Mouse (Mus musculus): Measurements from ENCODE around the gene Faap24.

The Faap24 gene

DNA sequence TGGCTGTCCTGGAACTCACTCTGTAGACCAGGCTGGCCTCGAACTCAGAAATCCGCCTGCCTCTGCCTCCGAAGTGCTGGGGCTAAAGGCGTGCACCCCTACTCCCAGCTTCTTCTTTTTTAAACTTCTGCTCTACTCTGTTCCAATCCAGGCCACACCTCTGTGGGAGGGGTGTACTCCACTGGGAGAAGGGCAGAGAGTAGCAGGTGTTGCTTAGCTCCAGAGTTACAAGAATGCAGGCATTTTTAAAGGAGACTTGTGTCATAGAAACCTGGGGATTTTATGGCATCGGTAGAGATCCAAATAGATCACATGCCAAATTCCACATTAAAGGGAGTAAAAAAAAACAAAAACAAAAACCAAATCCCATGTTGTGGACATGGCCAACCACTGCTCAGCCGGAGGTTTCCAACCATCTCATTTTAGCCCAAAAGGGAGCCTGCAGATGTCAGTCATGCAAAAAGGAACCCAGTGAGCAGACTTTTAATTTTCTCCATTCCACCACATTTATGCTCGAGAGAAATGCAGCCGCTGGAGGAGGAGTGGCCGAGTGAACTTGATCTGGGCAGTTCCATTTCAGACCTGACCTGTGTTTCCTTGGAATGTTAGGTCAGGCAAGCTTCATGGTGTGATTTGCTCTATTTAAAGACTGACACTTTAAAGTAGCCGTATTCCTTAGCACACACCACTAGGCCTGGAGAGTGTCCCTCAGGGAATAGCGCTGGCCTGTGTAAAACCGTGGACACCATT, 31.3 kb downstream of the Faap24 start:
- no peak for DNase-seq (ENCODE audit: low spot score)

DNA sequence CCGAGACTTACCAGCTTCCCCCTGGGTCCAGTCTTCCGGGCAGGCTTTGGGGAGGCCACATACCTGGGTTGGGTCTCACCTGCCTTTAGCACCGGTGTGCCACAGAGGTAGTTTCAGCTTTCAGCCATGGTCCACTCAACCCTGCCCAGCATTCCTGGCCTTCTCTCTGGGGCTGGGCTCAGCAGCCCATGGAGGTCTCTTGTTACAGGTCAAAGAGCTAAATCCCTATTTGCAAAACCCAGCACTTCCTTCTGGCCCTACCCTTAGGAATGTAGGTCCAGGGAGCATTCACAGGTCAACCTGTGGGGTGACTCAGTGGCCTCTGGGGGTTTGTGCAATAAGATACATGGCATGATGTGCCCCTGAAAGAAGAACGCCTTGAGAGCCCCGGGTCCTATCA, 33.8 kb downstream of the Faap24 start:
- no peak for DNase-seq (ENCODE audit: low spot score)

DNA sequence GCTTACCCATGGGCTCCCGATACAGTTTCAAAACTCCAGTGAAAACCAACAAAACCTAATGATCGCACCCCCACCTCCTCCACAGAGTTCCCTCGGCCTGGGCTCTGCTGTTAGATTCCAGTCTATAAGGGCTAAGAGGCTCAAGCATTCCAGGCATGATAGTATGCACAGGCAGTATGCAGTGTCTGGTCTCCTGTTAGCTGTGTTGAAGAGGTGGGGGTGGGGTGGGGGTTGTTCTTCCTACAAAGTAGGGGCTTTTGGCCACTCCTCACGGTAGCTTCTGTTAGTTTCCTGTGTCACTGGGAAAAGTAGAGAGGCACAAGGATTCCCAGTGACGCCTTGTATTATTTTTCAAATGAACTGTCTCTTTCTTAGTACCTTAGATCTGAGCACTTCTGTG, 34.4 kb downstream of the Faap24 start:
- DNase-seq (ENCODE audit: low spot score), result no peak

DNA sequence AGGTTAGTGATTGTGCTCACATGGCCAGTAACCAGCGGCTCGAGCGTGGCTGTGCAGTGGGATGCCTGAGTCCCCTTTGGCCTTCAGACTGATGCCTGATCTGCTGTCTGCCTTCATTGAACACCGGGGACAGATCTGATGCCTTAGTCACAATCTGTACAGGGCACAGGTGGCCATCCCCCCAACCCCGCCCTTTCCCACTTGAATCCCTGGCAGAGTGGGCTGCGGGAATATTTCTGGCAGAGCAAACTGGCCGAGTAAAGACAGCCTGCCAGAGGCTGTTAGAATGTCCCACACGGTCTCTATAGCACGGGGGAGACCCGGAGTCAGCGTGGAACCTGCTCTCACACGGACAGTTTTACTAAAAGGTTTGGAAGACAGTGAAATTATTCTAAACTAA, 39.0 kb downstream of the Faap24 start:
- DNase-seq (ENCODE audit: low spot score), result no peak

DNA sequence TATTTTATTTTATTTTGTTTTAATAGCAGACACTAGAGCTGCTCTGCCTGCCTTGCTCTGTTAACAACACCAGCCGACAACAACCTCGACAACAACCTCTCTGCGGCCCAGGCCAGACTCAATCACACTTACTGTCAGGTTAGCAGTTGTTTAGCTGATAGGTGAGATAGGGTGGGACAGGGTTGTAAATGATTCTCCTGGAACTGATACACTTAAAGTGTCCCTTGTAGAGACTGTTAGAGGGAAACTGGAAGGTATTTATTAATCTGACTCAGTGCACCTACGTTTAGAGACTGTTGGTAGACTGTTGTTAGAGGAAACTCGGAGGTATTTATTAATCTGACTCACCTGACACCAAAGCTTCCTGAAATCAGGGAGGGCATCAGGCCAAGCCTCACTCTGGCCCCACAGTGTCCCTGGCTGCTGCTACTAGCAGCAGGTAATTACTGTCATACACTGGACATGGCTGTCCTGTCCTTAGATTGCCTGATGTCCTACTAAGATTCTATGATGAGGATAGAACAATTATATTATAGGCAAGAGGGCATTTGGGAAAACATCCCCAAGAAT, 41.2 kb downstream of the Faap24 start:
- DNase-seq (ENCODE audit: low spot score), result no peak

DNA sequence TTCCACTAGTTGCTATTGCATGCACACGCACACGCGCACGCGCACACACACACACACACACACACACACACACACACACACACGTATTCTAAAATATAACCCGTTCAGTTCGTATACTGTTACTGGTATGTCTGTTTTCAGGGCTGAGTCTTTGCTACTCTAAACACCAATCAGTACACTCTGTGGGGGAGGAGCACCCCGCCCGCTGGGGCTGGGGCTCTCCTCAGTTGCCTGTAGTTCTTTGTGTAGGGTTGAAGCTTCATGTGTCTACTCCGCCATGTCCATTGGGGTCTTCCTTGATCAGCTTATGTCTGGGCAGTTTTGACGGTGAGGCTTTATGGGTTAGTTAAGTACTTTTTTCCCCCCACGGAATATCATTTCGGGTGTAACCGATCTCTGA, 43.3 kb downstream of the Faap24 start:
- DNase-seq (ENCODE audit: low spot score), result no peak

DNA sequence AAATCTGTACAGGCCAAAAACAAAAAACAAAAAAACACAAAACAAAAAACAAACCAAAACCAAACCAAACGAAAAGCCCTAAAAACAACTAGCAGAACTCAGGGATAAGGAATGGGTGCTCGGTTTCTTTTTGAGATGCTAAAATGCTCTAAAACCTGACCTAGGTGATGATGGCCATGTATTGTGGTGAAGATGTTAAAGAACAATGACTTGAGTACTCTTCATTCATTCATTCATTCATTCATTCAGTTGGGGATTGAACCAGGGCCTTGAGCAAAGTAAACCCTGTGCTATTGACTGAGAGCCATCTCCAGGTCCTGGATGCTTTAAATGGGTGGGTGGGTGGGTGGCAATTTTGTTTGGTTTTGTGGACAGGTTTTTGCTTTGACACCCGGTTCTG, 45.5 kb downstream of the Faap24 start:
- no peak for DNase-seq (ENCODE audit: low spot score)

DNA sequence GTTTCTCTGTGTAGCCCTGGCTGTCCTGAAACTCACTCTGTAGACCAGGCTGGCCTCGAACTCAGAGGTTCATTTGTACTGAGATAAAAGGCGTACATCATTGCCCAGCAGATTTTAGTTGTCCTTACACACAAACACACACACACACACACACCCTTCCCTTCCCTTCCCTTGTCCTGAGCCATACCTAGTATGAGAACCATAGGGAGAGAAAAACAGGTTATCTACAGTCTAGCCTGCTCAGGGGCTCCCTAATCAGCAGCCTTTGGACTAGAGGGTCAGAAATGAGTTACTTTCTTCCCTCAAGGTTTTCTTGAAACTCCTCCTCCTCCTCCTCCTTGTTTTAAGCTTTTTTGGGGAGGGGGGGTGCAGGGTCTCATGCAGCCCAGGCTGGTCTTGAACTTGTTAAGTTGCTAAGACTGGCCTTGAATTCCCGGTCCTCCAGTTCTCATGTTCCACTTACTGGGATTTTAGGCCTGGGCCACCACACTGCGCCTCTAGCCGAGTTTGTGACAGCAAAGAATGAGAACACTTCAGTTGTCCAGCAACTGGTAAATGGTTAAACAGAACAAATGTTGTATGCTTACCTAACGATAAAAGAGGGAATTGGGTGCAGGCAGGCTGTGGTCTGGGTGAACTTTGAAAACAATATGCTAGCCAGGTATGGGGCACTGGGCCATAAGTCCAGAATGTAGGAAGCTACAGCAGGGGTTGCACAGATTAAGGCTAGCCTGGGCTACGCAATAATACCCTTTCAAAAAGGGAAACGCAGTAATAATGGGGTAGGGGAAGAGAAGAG, 46.6 kb downstream of the Faap24 start:
- DNase-seq (ENCODE audit: low spot score), result no peak

DNA sequence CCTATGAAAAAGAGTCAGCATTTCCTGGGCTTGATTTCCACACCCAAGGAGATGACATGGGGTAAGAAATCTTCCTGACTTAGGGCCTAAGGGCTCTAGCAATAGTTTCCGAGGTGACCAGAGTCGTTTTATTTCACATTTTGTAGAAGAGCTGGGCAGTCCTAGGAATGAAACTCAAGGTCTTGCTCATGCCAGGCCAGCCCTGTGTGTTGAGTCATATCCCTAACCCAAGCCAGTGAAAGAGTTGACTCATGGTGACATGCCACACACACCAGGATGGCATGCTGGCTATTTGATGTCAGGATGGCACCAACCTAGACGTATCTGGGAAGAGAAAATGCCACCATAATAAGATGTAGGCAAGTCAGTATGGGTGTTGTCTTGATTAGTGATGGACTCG, 47.6 kb downstream of the Faap24 start:
- no peak for DNase-seq (ENCODE audit: low spot score)

DNA sequence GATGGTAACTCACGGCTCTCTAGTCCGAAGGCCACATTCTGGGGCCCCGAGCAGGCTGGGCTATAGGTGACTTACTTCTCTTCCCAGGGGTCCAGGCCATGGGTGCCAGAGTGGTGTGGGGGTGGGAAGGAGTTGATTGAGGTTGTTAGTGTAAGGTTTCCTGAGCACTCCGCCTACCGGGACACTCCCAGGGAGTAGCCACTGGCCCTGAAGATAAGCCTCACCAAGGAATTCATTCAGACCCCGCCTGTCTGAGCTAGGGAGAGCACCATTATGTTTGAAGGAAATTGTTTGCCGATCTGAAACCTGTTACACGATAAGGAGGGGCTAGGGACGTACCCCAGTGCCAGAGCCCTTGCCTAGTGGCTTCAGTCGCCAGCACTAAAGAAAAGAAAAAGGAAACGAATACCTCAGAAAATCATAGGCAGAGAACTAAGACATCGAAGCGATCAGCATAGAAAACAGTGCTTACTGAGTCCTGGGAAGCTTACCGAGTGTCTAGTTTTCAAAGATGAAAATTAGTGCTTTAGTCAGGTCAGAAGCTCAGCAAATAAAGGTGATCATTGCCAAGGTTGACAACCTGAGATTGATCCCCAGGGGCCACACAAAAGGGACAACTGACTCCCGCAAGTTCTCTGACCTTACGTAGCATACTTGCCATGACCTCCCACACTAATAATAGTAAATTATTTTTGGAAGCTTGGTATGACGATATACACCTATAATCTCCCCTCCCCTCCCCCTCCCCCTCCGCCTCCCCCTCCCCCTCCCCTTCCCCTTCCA, 48.5 kb downstream of the Faap24 start:
- no peak for DNase-seq (ENCODE audit: low spot score)

DNA sequence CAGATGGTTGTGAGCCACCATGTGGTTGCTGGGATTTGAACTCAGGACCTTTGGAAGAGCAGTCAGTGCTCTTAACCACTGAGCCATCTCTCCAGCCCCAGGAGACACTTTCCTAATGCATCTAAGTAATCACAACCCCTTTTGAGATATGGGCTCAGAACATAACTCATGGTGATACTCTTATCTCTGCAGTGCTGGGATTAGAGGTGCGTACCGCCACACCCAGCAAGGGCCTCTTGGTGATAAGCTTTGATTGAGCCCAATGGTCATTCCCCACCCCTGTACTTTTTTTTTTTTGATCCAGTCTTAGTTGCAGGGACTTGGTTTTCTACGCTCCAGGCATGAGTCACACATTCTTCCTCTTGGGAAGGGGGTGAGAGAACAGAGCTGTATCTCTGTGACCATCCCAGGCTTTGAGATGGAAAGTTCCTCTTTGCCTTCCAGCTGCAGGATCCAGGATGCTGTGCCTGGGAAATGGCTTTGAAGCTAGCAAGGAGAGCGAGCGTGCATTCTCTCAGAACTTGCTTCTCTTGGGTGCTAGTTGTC, 51.8 kb downstream of the Faap24 start:
- no peak for DNase-seq (ENCODE audit: low spot score)

DNA sequence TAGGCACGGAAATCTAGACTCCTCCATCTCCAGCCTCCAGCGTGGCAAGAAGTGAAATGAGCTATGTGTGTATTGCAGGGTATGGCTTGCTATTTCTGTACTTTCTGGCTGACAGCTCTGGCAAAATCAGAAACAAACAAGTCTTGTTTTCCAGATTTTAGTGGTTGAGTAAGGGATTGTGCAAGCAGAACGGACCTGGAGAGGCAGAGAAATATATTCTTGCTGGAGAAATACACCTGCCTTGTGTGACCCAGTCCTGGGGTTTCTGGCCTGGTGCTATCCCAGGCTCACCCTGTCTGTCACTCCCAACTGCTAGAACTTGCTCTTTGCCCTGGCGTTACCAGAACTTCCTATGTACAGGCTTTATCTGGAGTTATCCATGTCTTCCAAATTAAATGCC, 54.1 kb downstream of the Faap24 start:
- DNase-seq (ENCODE audit: low spot score), result no peak
